Mouse (Mus musculus): ENCODE measurements around the gene Ramp2.

- TF ChIP-seq CTCF (IDR thresholded peaks at IDR 0.05; ENCODE audit: extremely low read depth, insufficient read length, insufficient replicate concordance, low read depth, low read length) (no peak), POLR2A (IDR thresholded peaks at IDR 0.05; ENCODE audit: low read depth, low read length) (peak; percentile 45; the same call in 1 of the 2 replicates)
Observed at GRCm38 (mm10) chr11:101259948-101260825, 14.4 kb downstream of the Ramp2 start, which contains the start of gene Wnk4.
